Mouse (Mus musculus) C2C12 (cell line): ENCODE data around the gene Brat1.

Experiments
- CEBPB ChIP-seq: IDR thresholded peaks from one replicate; pipeline ENCODE4 v1.6.1; 2011; ENCODE audit warnings: low read depth, mild to moderate bottlenecking, control low read depth, moderate library complexity
- CTCF ChIP-seq: IDR thresholded peaks from one replicate; pipeline ENCODE4 v1.5.1; 2011; ENCODE audit not compliant: control insufficient read depth, insufficient read depth, insufficient read length
- FOSL1 ChIP-seq: IDR thresholded peaks from one replicate; pipeline ENCODE4 v1.8.0; 2011; ENCODE audit warnings: mild to moderate bottlenecking, low read length; ENCODE audit not compliant: poor library complexity, insufficient read depth, severe bottlenecking
- MAX ChIP-seq: IDR thresholded peaks from one replicate; pipeline ENCODE4 v1.6.1; 2011; ENCODE audit warnings: mild to moderate bottlenecking, control low read depth
- MYOD1 ChIP-seq: IDR thresholded peaks from one replicate; pipeline ENCODE4 v1.6.1; 2011; ENCODE audit warnings: low read depth; ENCODE audit not compliant: control insufficient read depth, insufficient read length
- MYOG ChIP-seq: IDR thresholded peaks from one replicate; pipeline ENCODE4 v1.6.1; 2011; ENCODE audit not compliant: control insufficient read depth, insufficient read length; ENCODE audit errors: extremely low read depth
- USF1 ChIP-seq: IDR thresholded peaks from one replicate; pipeline ENCODE4 v1.6.1; 2011; ENCODE audit warnings: low read depth, mild to moderate bottlenecking, control low read depth, moderate library complexity

- peak; percentile 17 for TF ChIP-seq CTCF
- no peak for TF ChIP-seq MYOG
- TF ChIP-seq FOSL1, result no peak
- TF ChIP-seq USF1, result no peak
- TF ChIP-seq CEBPB, result no peak
- TF ChIP-seq MAX, result no peak
- no peak for TF ChIP-seq MYOD1
Measured at GRCm38 (mm10) chr5:140750925-140751324, 46.1 kb downstream of the Brat1 start.
